Mouse (Mus musculus): ENCODE data around the gene Jak3.

Gene Jak3

DNA sequence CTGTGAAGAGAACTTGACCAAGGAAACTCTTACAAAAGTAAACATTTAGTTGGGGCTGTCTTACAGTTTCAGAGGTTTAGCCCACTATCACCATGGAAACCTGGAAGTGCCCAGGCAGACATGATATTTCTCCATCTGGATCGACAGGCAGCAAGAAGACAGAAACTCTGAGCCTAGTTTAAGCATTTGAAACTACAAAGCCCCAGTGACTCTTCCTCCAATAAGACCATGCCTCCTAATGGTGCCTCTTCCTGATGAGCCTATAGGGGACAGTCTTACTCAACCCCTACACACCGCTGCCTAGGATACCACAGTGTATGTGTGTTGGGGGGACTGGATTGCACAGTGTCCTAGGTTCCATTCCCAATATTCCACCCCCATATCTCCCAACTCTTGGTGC, 2.0 kb upstream of the Jak3 start:
- CTCF ChIA-PET = interaction anchor here in 1 of 4 experiments (0.6 kb wide), 2 partner anchors 13 to 179 kb away, joined by 5 to 9 read pairs; no protein-coding TSS in a partner anchor
- POLR2A ChIA-PET = interaction anchor here in 2 of 4 experiments (1.7 to 4.5 kb wide), 3 partner anchors 12 to 45 kb away, joined by 3 to 25 read pairs (median 23); partner anchors contain the start of gene Insl3 (in 1 of the 2)

DNA sequence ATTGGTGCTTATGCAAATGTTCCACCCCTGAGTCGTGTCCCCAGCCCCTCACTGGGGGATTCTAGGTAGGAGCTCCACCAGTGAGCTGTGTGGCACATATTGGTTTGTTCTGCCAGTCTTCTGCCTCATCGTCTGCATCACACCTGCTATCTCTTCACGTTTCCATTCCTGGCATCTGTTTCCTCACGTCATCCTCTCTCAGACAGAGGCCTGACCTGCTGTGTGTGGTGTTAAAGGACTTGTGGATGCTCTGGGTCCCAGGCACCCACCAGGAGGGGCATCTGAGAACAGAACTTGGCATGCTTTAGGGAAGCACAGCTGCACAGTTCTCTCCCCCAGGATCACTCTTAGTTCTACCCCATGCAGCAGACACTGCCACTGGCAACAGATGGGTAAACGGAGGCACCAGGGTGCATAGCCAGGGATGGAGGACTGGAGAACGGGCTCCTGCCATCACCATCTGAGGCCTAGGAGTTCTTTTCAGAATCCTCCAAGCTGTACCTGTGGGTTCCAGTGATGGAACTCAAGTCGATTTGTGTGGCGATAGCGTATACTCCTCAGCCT, 558 bp upstream of the Jak3 start:
- ChIA-PET POLR2A (interaction anchor here in 3 of 4 experiments (0.6 to 6.3 kb wide), 23 partner anchors 9 to 846 kb away, joined by 3 to 38 read pairs (median 4); partner anchors contain the start of genes Insl3 (in 2 of the 3), Slc27a1 (in 2 of the 3) and Colgalt1 (in 1 of the 3)), CTCF (interaction anchor here (0.5 to 2.6 kb wide), 8 partner anchors 10 to 1064 kb away, joined by 3 to 8 read pairs (median 4); partner anchors contain the start of gene Rab3a (in 1 of the 4))

DNA sequence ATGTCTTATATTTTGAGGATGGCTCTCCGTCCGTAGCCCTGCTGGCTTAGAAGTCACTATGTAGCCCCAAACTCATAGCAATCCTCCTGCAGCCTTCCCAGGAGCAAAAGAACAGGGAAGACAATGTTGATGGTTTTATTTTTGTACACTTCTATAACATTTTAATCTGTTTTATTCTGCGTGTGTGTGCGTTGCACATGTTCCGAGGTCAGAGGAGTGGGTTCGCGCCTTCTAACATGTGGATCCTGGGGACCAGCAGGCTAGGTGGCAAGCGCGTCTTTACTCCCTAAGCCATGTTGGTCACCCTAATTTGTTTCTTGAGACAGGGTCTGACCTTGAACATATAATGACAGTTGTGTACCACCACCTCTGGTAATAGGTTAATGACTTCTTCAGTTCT, 707 bp downstream of the Jak3 start:
- POLR2A ChIA-PET = interaction anchor here in 3 of 4 experiments (0.6 to 6.3 kb wide), 25 partner anchors 9 to 980 kb away, joined by 3 to 38 read pairs (median 5); partner anchors contain the start of genes Slc27a1 (in 3 of the 3), Colgalt1 (in 1 of the 3) and Insl3 (in 1 of the 3)
- CTCF ChIA-PET = interaction anchor here in 1 of 4 experiments (0.6 to 2.6 kb wide), 5 partner anchors 9 to 1828 kb away, joined by 3 to 8 read pairs (median 4); no protein-coding TSS in a partner anchor

DNA sequence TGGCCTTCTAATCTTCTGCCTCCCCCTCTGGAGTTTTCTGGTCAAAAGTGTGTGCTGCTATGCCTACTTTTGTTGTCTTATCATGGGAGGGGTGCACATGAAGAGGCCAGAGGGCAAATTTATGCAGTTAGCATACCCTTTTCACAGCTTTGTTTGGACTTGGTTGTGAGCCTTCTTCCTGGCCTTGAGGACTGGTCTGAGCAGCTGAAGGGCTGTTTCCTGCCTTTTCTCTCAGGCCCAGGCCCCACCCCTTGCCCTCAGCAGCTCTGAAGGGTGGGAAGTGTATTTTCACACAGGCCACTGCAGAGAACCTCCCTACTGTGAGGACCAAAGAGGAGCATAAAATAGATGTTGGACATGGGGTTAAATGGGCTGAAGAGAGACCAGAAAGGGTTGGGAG, 1.5 kb downstream of the Jak3 start:
- CTCF ChIA-PET = interaction anchor here in 2 of 4 experiments (0.9 to 2.6 kb wide), 3 partner anchors 17 to 116 kb away, joined by 3 to 8 read pairs (median 4); no protein-coding TSS in a partner anchor
- POLR2A ChIA-PET = interaction anchor here in 3 of 4 experiments (0.6 to 6.3 kb wide), 20 partner anchors 8 to 981 kb away, joined by 3 to 38 read pairs (median 5); partner anchors contain the start of genes Slc27a1 (in 2 of the 3), Colgalt1 (in 1 of the 3), Insl3 (in 1 of the 3) and Pgls (in 1 of the 3)

DNA sequence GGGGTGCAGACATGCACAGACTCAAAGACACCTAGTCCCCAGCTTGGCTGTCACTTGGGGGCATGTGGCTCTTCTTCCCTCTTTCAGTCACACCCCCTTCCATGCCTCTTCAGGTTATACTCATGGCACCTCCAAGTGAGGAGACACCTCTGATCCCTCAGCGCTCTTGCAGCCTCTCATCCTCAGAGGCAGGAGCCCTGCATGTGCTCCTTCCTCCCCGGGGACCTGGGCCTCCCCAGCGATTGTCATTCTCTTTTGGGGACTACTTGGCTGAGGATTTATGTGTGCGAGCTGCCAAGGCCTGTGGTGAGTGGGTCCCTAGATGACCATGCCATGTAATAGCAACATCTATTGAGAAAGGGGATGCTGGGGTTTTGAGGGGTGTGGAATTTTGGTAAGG, 2.1 kb downstream of the Jak3 start:
- POLR2A ChIA-PET = interaction anchor here in 3 of 4 experiments (0.6 to 6.3 kb wide), 12 partner anchors 8 to 781 kb away, joined by 3 to 45 read pairs (median 6); partner anchors contain the start of genes Slc27a1 (in 2 of the 3), Insl3 (in 1 of the 3), Rpl18a (in 1 of the 3) and Unc13a (in 1 of the 3)
- CTCF ChIA-PET = interaction anchor here in 2 of 4 experiments (0.9 to 2.0 kb wide), 3 partner anchors 17 to 117 kb away, joined by 3 to 8 read pairs (median 4); no protein-coding TSS in a partner anchor

DNA sequence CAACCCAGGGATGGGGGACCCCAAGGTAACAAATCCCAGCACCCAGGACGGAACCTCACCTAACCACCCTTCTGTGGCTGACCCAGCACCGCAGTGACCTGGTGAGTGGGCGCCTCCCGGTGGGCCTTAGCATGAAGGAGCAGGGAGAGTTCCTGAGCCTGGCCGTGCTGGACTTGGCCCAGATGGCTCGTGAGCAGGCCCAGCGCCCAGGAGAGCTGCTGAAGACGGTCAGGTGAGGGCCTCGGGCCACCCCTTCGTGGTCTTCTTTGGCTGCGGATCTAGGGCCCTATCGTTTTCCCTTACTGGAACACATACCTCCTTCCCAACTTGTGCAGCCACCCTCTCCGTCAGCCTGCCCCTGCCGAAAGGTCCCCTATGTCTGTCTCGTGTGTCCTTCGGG, 3.0 kb downstream of the Jak3 start:
- POLR2A ChIA-PET = interaction anchor here (0.6 to 6.3 kb wide), 18 partner anchors 8 to 886 kb away, joined by 3 to 45 read pairs (median 4); partner anchors contain the start of genes Arrdc2 (in 1 of the 4), Slc27a1 (in 1 of the 4) and Unc13a (in 1 of the 4)
- CTCF ChIA-PET = interaction anchor here in 2 of 4 experiments (0.7 to 2.0 kb wide), 9 partner anchors 10 to 157 kb away, joined by 3 to 8 read pairs (median 4); partner anchors contain the start of gene Insl3 (in 1 of the 2)

DNA sequence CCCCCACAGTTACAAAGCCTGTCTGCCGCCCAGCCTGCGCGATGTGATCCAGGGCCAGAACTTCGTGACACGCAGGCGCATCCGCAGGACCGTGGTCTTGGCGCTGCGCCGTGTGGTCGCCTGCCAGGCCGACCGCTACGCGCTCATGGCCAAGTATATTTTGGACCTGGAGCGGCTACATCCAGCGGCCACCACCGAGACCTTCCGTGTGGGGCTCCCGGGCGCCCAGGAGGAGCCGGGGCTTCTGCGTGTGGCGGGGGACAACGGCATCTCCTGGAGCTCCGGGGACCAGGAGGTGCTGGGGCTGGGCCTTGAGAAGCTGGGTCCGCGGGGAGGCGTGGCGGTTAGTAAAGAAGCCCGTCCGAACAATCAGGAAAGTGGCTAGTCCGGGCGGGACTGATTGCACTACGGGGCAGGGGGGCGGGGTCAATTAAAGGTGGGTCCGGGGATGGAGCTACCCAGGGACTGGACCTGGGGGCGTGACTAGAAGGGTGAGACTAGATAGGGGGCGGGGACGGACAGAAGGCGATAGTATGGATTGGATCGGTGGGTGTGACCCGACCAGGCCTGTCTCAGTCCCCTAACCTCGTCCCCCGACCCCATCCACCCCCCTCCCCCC, 3.6 kb downstream of the Jak3 start:
- ChIA-PET POLR2A (interaction anchor here (0.6 to 6.3 kb wide), 28 partner anchors 9 to 887 kb away, joined by 3 to 45 read pairs (median 4); partner anchors contain the start of genes Arrdc2 (in 1 of the 4), Mrpl34 (in 1 of the 4), Mvb12a (in 1 of the 4) and Slc27a1 (in 1 of the 4)), CTCF (interaction anchor here in 3 of 4 experiments (0.6 to 2.0 kb wide), 13 partner anchors 10 to 215 kb away, joined by 3 to 8 read pairs (median 3); partner anchors contain the start of genes Insl3 (in 1 of the 3) and Mrpl34 (in 1 of the 3))

DNA sequence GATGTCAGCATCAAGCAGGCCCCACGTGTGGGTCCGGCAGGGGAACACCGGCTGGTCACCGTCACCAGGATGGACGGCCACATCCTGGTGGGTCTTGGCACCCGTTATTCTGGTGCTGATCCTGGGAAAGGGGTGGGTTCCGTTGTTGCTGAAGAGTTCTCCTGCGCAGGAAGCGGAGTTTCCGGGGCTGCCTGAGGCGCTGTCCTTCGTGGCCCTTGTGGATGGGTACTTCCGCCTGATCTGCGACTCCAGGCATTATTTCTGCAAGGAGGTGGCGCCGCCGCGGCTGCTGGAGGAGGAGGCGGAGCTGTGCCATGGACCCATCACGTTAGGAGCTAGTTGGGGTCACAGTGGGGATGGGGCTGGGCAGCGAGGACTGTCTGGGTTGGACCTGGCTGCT, 4.4 kb downstream of the Jak3 start:
- POLR2A ChIA-PET = interaction anchor here (0.6 to 6.3 kb wide), 30 partner anchors 8 to 888 kb away, joined by 3 to 45 read pairs (median 4); partner anchors contain the start of genes Arrdc2 (in 1 of the 4), Mrpl34 (in 1 of the 4), Mvb12a (in 1 of the 4) and Slc27a1 (in 1 of the 4)

DNA sequence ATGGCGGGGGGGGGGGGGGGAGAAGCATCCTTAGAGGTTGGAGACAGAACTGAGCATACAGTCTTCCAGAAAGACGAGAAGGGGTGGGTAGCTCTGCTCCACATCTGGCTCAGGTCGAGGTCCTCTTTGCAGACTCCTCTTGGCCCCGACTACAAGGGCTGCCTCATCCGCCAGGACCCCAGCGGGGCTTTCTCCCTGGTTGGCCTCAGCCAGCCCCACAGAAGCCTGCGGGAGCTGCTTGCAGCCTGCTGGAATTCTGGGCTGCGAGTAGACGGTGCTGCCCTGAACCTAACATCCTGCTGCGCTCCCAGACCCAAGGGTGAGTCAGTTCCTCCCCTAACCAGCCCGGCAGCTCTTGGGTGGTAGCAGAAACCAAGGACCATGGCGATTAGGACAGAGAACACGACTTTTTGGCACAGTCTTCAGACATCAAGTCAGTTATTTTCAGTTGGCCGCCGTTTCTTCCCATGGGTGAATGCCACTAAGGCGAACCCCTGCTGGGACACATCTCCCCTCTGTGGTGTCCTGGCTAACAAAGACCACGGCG, 5.3 kb downstream of the Jak3 start:
- POLR2A ChIA-PET = interaction anchor here in 3 of 4 experiments (0.6 to 3.4 kb wide), 16 partner anchors 9 to 191 kb away, joined by 3 to 45 read pairs (median 4); partner anchors contain the start of genes Colgalt1 (in 1 of the 3) and Unc13a (in 1 of the 3)
- CTCF ChIA-PET = interaction anchor here in 3 of 4 experiments (0.6 to 1.9 kb wide), 7 partner anchors 14 to 307 kb away, joined by 3 to 6 read pairs (median 3); no protein-coding TSS in a partner anchor

More for the DNA sequence above, 4.4 kb downstream of the Jak3 start:
- CTCF ChIA-PET = interaction anchor here in 3 of 4 experiments (0.6 to 2.0 kb wide), 16 partner anchors 9 to 216 kb away, joined by 3 to 8 read pairs (median 3); partner anchors contain the start of genes Insl3 (in 1 of the 3) and Mrpl34 (in 1 of the 3)

DNA sequence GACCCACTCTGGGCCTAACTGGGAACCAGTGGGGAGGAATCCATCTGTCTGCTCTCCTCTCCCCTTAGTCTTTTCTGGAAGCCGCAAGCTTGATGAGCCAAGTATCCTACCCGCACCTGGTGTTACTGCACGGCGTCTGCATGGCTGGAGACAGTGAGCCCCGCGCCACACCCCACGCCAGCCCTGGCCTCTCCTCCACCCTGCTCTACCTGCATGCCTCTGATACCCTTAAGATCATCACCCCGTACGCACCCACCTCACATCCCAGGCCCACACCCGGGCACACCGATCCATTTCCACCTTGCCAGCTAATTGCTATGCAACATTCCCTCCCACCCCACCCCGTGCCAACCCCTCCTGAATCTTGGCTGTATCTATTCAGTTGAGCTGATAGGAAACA, 6.7 kb downstream of the Jak3 start:
- CTCF ChIA-PET = interaction anchor here in 1 of 4 experiments (1.0 kb wide), 1 partner anchor 27 kb away, joined by 3 read pairs; no protein-coding TSS in a partner anchor

DNA sequence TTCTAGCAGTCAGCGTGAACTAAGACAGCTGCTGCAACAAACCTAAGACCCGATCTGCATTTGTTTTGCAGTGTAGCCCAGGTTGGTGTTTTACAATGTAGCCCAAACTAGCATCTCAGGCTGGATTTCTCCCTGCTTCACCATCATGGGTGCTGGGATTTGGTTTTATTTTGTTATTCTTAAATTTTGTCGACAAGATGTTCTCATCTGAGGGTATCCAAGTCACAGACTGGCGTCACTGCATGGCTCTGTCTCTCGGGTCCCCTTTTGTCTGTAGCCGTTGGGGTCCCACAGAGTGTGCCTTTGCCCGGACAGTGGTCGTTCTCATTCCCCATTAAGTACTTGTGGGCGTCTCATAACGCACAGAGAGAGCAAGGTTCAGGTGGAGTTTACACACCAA, 8.6 kb downstream of the Jak3 start:
- CTCF ChIA-PET = interaction anchor here (0.6 to 3.5 kb wide), 18 partner anchors 8 to 953 kb away, joined by 3 to 28 read pairs (median 4); partner anchors contain the start of genes Jak3 (in 2 of the 4), B3gnt3 (in 1 of the 4) and Tmem221 (in 1 of the 4)

More for the DNA sequence above, 6.7 kb downstream of the Jak3 start:
- POLR2A ChIA-PET = interaction anchor here in 3 of 4 experiments (0.5 to 0.9 kb wide), 4 partner anchors 34 to 202 kb away, joined by 3 to 4 read pairs (median 3); partner anchors contain the start of gene Slc27a1 (in 1 of the 3)

DNA sequence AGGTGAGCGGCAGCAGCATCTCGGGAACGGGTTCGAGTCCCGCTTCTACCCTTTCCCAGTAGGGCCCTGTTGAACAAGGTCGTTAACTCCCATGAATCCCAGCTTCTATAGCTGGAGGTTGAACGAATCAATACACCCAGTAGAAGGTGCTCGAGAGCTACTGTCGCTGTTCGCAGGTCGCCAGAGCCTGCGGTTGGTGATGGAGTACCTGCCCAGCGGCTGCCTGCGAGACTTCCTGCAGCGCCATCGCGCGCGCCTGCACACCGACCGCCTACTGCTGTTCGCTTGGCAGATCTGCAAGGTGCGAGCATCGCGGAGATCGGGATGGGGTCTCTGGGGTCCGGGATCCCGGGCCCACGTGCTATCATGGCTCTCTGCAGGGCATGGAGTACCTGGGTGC, 9.5 kb downstream of the Jak3 start:
- ChIA-PET POLR2A (interaction anchor here in 3 of 4 experiments (0.6 to 5.6 kb wide), 34 partner anchors 8 to 285 kb away, joined by 3 to 32 read pairs (median 5); partner anchors contain the start of genes Fcho1 (in 2 of the 3), Jak3 (in 2 of the 3), Unc13a (in 2 of the 3) and B3gnt3 (in 1 of the 3)), CTCF (interaction anchor here (0.5 to 3.5 kb wide), 29 partner anchors 9 to 1767 kb away, joined by 3 to 28 read pairs (median 4); partner anchors contain the start of genes Jak3 (in 2 of the 4), B3gnt3 (in 1 of the 4) and Tmem221 (in 1 of the 4))

More for the DNA sequence above, 8.6 kb downstream of the Jak3 start:
- POLR2A ChIA-PET = interaction anchor here in 3 of 4 experiments (0.6 to 5.6 kb wide), 19 partner anchors 8 to 826 kb away, joined by 3 to 32 read pairs (median 6); partner anchors contain the start of genes Unc13a (in 2 of the 3), Jak3 (in 1 of the 3), Mvb12a (in 1 of the 3) and Slc27a1 (in 1 of the 3)

DNA sequence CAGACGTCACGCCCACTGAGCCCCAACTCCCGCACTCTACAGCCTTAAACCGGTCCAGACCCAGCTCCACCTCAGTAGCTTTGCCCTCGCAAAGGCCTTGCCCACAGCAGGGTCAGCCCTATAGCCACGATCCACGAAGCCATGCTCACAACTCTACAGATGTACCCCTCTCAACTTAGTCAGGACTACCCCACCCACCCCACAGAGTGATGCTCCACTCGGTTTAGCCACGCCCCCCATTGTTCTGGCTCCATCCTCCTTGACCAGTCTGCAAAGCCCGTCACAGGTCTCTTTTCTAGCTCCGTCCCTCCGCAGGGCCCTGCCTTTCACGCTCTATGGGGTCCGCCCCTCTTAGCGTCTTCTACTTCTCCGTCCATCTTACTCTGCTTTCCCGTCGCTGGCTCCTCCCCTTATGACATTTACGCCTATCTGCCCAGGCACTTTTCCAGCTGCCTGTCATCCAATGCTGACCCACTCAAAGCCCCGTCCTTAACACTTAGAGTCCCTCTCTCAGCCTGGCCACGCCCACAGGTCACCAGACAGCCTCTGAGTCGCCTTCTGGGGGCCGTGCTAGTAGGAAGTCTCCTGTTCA, 10.1 kb downstream of the Jak3 start:
- ChIA-PET POLR2A (interaction anchor here in 3 of 4 experiments (0.6 to 5.6 kb wide), 35 partner anchors 8 to 648 kb away, joined by 3 to 32 read pairs (median 5); partner anchors contain the start of genes Fcho1 (in 2 of the 3), Jak3 (in 2 of the 3), Unc13a (in 2 of the 3) and B3gnt3 (in 1 of the 3)), CTCF (interaction anchor here (0.5 to 3.5 kb wide), 24 partner anchors 9 to 1768 kb away, joined by 3 to 28 read pairs (median 4); partner anchors contain the start of genes B3gnt3 (in 1 of the 4) and Tmem221 (in 1 of the 4))

DNA sequence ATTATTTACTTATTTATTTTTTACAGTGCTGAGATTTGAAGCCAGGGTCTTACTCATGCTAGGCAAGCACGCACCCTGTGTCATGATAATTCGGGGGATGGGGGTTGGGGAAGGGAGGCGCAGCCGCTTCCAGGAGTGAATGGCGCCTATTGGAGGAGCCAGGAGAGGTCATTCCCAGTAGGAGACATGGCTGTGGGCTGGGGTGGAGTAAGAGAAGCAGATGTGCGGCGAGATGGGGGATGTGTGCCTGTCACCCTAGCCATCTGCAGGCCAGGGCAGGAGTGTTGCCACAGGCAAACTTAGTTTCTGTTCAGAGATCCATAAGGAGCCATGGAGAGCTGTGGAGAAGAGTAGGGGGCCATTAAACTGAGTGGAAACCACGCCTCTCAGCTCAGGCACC, 11.5 kb downstream of the Jak3 start:
- POLR2A ChIA-PET = interaction anchor here in 3 of 4 experiments (0.5 to 5.6 kb wide), 19 partner anchors 10 to 220 kb away, joined by 3 to 32 read pairs (median 3); partner anchors contain the start of genes B3gnt3 (in 1 of the 3), Colgalt1 (in 1 of the 3), Fcho1 (in 1 of the 3) and Jak3 (in 1 of the 3)
- CTCF ChIA-PET = interaction anchor here in 2 of 4 experiments (0.6 to 2.1 kb wide), 3 partner anchors 22 to 91 kb away, joined by 5 to 8 read pairs (median 5); no protein-coding TSS in a partner anchor

DNA sequence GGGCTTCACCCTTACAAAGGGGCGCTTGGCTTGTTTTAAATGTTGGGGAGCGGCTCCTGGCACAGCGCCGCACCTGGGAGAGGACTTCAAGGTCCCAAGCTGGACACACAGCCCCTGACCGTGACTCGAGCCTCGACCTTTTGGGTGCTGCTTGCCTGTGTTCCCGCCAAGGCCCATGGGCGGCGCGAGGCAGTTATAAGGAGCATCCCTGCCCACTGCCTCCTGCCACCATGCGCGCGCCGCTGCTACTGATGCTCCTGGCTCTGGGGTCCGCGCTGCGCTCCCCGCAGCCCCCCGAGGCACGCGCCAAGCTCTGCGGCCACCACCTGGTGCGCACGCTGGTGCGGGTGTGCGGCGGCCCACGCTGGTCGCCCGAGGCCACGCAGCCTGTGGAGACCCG, 12.9 kb downstream of the Jak3 start, which contains the start of gene Insl3:
Insl3 (plus strand) TSS at position 187 of the 400 bp plus-strand sequence.
- CTCF ChIA-PET = interaction anchor here in 2 of 4 experiments (0.5 to 2.1 kb wide), 4 partner anchors 9 to 39 kb away, joined by 3 to 5 read pairs (median 4); no protein-coding TSS in a partner anchor
- POLR2A ChIA-PET = interaction anchor here in 3 of 4 experiments (0.6 to 5.6 kb wide), 12 partner anchors 11 to 447 kb away, joined by 3 to 32 read pairs (median 3); partner anchors contain the start of genes Jak3 (in 2 of the 3), Colgalt1 (in 1 of the 3) and Fcho1 (in 1 of the 3)
